Mouse (Mus musculus): ENCODE results near the gene Gm20716.

DNA sequence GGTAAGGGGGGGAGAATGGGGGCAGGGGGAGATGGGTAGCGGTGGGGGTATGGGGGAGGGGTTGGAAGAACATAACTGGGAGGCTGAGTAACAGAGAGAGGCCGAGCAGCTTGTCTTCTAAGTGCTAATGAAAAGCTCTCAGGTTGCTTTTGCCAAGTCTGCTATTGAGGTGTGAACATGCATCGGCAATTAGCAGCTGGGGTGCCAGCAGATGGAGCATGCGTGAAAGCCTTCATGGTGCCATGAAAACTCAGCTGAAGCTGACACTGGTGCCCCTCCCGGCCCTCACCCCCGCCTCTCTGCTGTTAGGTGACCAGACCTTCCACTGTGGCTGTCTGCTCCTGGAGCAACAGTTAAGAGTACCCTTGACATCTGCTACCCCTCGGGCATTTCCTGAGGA, 23.7 kb upstream of the Gm20716 start:
- TF ChIP-seq POLR2A (IDR thresholded peaks at IDR 0.05; ENCODE audit: insufficient read depth, low read length), result no peak
- TF ChIP-seq CTCF (IDR thresholded peaks at IDR 0.05; ENCODE audit: low read depth, low read length), result no peak
- TF ChIP-seq EP300 (IDR thresholded peaks at IDR 0.05; ENCODE audit: insufficient read depth, low read depth, low read length), result no peak

Measured in ES-Bruce4 (cell line).